Mouse (Mus musculus) left cerebral cortex, postnatal 4 days (tissue): ENCODE results near the gene Dennd6a. TPM values are rescaled to one million over a fixed set of nuclear protein-coding genes. Genes with fewer than 3 reads are reported as not detected.
"Not testable (repeated sequence)": the region's sequence is repeated elsewhere in the genome, so short reads cannot be mapped to it uniquely, and the experiment has no call there.

Source experiments
- DNase-seq: peaks from one replicate; pipeline ENCODE4 v3.0.0-alpha.2; 2022
- intact Hi-C: fragments of 180-260 bp; cut with DNase I; formaldehyde crosslinking; loops from one replicate; pipeline ENCODE4 v1.15.1; 2025
- total RNA-seq, 2 experiments: library from RNA; stranded (reverse); gene quantifications; 2 replicates each; pipeline ENCODE4 v1.2.3; 2021

Dennd6a gene
- total RNA-seq: 10 to 100 TPM; 19.7 to 22.7 TPM

GRCm38 (mm10) chr14:26573556-26573955, at the start of gene Dennd6a:
Gene Dennd6a (plus strand): TSS chr14:26573856.
- not testable (repeated sequence) for DNase-seq
- intact Hi-C loops: loop anchor here (10.0 kb wide), 1 partner anchor 61 kb away; the partner anchor contains the start of gene Arf4

- DNase-seq: no peak
- intact Hi-C loops: no loop called here
Measured at GRCm38 (mm10) chr14:26525955-26526354, 47.7 kb upstream of the Dennd6a start.

GRCm38 (mm10) chr14:26528296-26528695, 45.4 kb upstream of the Dennd6a start:
- no peak for DNase-seq
- intact Hi-C loops: no loop called here

- intact Hi-C loops: loop anchor here (5.0 kb wide), 1 partner anchor 52 kb away; no protein-coding TSS in a partner anchor
Measured at GRCm38 (mm10) chr14:26530350-26530749, 43.3 kb upstream of the Dennd6a start.

GRCm38 (mm10) chr14:26531410-26532313, 42.0 kb upstream of the Dennd6a start:
- intact Hi-C loops: loop anchor here (5.0 kb wide), 1 partner anchor 51 kb away; no protein-coding TSS in a partner anchor
- no peak for DNase-seq

More at GRCm38 (mm10) chr14:26530350-26530749, 43.3 kb upstream of the Dennd6a start:
- no peak for DNase-seq

- intact Hi-C loops: loop anchor here (5.0 kb wide), 1 partner anchor 50 kb away; no protein-coding TSS in a partner anchor
- DNase-seq: no peak
Measured at GRCm38 (mm10) chr14:26532752-26533151, 40.9 kb upstream of the Dennd6a start.

GRCm38 (mm10) chr14:26533267-26533666, 40.4 kb upstream of the Dennd6a start:
- DNase-seq: peak; percentile 9
- intact Hi-C loops: loop anchor here (5.0 kb wide), 1 partner anchor 49 kb away; no protein-coding TSS in a partner anchor

- intact Hi-C loops: loop anchor here (5.0 kb wide), 1 partner anchor 48 kb away; no protein-coding TSS in a partner anchor
- DNase-seq: peak; percentile 66
Measured at GRCm38 (mm10) chr14:26533821-26534756, 39.6 kb upstream of the Dennd6a start.

- intact Hi-C loops: loop anchor here (5.0 kb wide), 1 partner anchor 47 kb away; no protein-coding TSS in a partner anchor
- peak; percentile 99 for DNase-seq
Measured at GRCm38 (mm10) chr14:26534757-26535479, 38.7 kb upstream of the Dennd6a start, which contains the start of gene Slmap. Gene Slmap (minus strand): TSS chr14:26534931.

- DNase-seq: no peak
- intact Hi-C loops: no loop called here
Measured at GRCm38 (mm10) chr14:26539241-26539640, 34.4 kb upstream of the Dennd6a start.

GRCm38 (mm10) chr14:26540577-26540976, 33.1 kb upstream of the Dennd6a start:
- intact Hi-C loops: no loop called here
- DNase-seq: no peak

GRCm38 (mm10) chr14:26542136-26542535, 31.5 kb upstream of the Dennd6a start:
- intact Hi-C loops: no loop called here
- no peak for DNase-seq

GRCm38 (mm10) chr14:26547516-26548488, 25.9 kb upstream of the Dennd6a start:
- intact Hi-C loops: no loop called here
- DNase-seq: no peak

GRCm38 (mm10) chr14:26550712-26551111, 22.9 kb upstream of the Dennd6a start:
- DNase-seq: no peak
- intact Hi-C loops: no loop called here

- DNase-seq: no peak
- intact Hi-C loops: no loop called here
Measured at GRCm38 (mm10) chr14:26552441-26552840, 21.2 kb upstream of the Dennd6a start.

- intact Hi-C loops: no loop called here
- DNase-seq: no peak
Measured at GRCm38 (mm10) chr14:26552853-26553252, 20.8 kb upstream of the Dennd6a start.

- DNase-seq: no peak
- intact Hi-C loops: no loop called here
Measured at GRCm38 (mm10) chr14:26557581-26557980, 16.1 kb upstream of the Dennd6a start.

GRCm38 (mm10) chr14:26558536-26558935, 15.1 kb upstream of the Dennd6a start:
- intact Hi-C loops: no loop called here
- DNase-seq: no peak

GRCm38 (mm10) chr14:26562247-26562646, 11.4 kb upstream of the Dennd6a start:
- no peak for DNase-seq
- intact Hi-C loops: no loop called here
